Mouse (Mus musculus) ES-E14 (cell line): ENCODE results near the gene Pax5. TPM values are rescaled to one million over a fixed set of nuclear protein-coding genes. Genes with fewer than 3 reads are reported as not detected.

Source experiments
- DNase-seq: peaks from one replicate; pipeline ENCODE4 v3.0.0-alpha.2; 2013; ENCODE audit warnings: low read depth, low spot score
- H3K27ac ChIP-seq: 2 replicates; pipeline ENCODE4 v1.5.1; 2012; ENCODE audit warnings: low read depth, mild to moderate bottlenecking, low read length, moderate library complexity, mixed read lengths; ENCODE audit not compliant: poor library complexity, insufficient read depth, severe bottlenecking
- H3K36me3 ChIP-seq: 2 replicates; pipeline ENCODE4 v1.6.1; 2012; ENCODE audit warnings: mild to moderate bottlenecking, low read length, moderate library complexity, mixed read lengths; ENCODE audit not compliant: control insufficient read depth, poor library complexity, insufficient read depth, severe bottlenecking
- H3K4me1 ChIP-seq, 2 experiments: fragments of 150-350 bp in 1 of 2; sonication (generic) in 1 of 2; 2 replicates each; pipeline ENCODE4 v1.6.1; 2012; ENCODE audit warnings: low read length in 2 of 2, mild to moderate bottlenecking in 1 of 2, mixed read lengths in 1 of 2; ENCODE audit not compliant: control insufficient read depth in 2 of 2, insufficient read depth in 2 of 2, poor library complexity in 1 of 2
- H3K4me3 ChIP-seq, 2 experiments: fragments of 150-350 bp in 1 of 2; sonication (generic) in 1 of 2; 2 replicates each; pipeline ENCODE4 v1.5.1; 2012; ENCODE audit warnings: low read length in 2 of 2, low read depth in 1 of 2, mild to moderate bottlenecking in 1 of 2, mixed read lengths in 1 of 2; ENCODE audit not compliant: insufficient read depth in 1 of 2, poor library complexity in 1 of 2, severe bottlenecking in 1 of 2
- H3K9ac ChIP-seq: 2 replicates; pipeline ENCODE4 v1.6.1; 2012; ENCODE audit warnings: low read depth, mild to moderate bottlenecking, low read length, mixed read lengths; ENCODE audit not compliant: poor library complexity, insufficient read depth, severe bottlenecking
- H3K9me3 ChIP-seq: fragments of 150-350 bp; sonication (generic); 2 replicates; pipeline ENCODE4 v1.6.1; 2012; ENCODE audit warnings: low read depth, mild to moderate bottlenecking, low read length; ENCODE audit not compliant: control insufficient read depth, insufficient read depth
- CHD2 ChIP-seq: IDR thresholded peaks from 2 replicates; pipeline ENCODE4 v1.6.1; 2014; ENCODE audit warnings: mild to moderate bottlenecking, low read depth, low read length, inconsistent platforms
- HCFC1 ChIP-seq: IDR thresholded peaks from 2 replicates; pipeline ENCODE4 v1.6.1; 2012; ENCODE audit warnings: low read length, inconsistent platforms, borderline replicate concordance; ENCODE audit not compliant: insufficient read depth
- MAFK ChIP-seq: IDR thresholded peaks from 2 replicates; pipeline ENCODE4 v1.6.1; 2014; ENCODE audit warnings: mild to moderate bottlenecking, low read depth, low read length, inconsistent platforms; ENCODE audit not compliant: insufficient read depth
- ZC3H11A ChIP-seq: IDR thresholded peaks from 2 replicates; pipeline ENCODE4 v1.6.1; 2012; ENCODE audit warnings: low read depth, mild to moderate bottlenecking, inconsistent platforms, low read length, borderline replicate concordance
- ZNF384 ChIP-seq: IDR thresholded peaks from 2 replicates; pipeline ENCODE4 v1.6.1; 2012; ENCODE audit warnings: low read depth, low read length, inconsistent platforms
- in situ Hi-C, 2 experiments: fragments of 600-800 bp; cut with MboI; formaldehyde crosslinking; loops; one replicate each; pipeline ENCODE4 v1.15.1; 2025; ENCODE audit warnings: low sequenced_read_pairs in 2 of 2, inconsistent platforms in 1 of 2; ENCODE audit not compliant: unreplicated experiment in 2 of 2
- total RNA-seq: library from RNA; depleted of rRNA; stranded (reverse); fragments of 300-350 nt; gene quantifications from 2 replicates; pipeline ENCODE4 v1.2.3, GENCODE M21; 2012

Pax5 gene
- total RNA-seq, 1 experiment = 0.13 TPM

DNA sequence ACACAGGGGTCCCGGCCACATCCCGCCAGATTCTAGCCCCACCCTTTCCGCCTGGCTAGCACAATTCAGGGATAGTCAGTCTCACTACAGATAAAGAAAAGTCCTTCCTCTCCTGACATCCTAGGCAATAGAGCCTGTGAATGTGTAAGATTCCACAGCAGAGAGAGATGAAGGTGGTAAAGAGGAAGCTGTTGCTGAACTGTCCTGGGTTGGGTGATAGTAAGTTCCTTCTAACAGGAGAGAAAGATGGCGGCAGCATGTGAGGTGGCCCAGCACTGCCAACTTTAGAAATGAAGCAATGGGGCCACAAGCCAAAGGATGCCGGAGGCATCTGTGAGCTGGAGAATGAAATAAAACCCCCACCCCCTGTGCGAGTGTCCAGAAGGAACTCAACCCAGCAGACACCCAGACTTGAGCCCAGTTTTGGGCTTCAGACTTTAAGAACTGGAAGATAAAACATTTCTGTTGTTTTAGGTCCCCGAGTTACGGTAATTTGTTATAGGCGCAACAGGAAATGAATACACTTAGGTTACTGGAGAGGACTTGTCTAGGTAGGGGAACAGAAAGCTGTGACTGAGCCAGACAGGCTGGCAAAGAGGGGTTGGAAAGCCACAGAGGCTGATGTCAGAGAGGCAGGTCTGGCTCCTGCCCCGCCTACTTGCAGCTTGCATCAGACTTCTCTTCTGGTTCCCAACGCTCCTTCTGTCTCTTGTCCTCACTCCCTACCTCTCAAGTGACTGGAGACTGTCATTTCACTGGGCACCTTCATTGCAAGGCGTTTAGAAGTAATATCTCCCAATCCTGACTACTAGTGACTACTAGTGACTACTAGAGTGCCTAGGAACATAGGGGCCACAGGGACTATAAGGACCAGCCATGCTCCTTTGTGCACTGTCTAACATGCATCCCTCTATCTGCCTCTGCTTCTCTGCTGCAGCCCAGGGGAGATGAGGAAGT is 144.9 kb downstream of the Pax5 start:
- H3K9me3 ChIP-seq = no peaks in the 10 kb centered on the region
- TF ChIP-seq MAFK = no peak
- no peak for TF ChIP-seq ZC3H11A
- no peak for TF ChIP-seq CHD2
- no peak for TF ChIP-seq ZNF384
- no peak for TF ChIP-seq HCFC1
- H3K4me3 ChIP-seq = no peak overlapping the region
- H3K9ac ChIP-seq = no peak overlapping the region
- no peak overlapping the region for H3K27ac ChIP-seq
- DNase-seq = no peak
- in situ Hi-C loops = no loop called here
- H3K36me3 ChIP-seq = no peaks in the 10 kb centered on the region
- peaks cover 2 to 8% of the 10 kb centered on the region in 2 experiments; a peak in 1 of 4 replicates for H3K4me1 ChIP-seq

DNA sequence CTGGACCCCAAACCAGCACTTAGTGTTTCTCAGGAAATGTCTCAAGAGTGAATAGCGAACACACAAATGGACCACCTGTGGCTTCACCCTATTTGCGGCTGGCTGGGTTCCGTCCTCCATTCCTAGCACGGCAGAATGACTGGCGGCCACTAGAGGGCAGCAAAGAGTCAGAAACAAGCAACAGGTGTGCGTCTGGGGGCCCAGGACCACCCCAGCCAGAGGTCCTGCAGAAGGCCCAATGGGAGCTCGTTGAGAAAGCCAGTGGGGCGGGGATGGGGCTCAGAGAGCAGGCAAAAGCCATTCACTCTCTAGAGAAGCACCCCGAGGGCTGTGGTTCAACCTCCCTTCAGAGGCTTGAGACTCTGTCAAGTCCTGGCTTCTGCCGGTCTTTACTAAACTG is 145.7 kb downstream of the Pax5 start:
- Histone ChIP-seq H3K36me3 (no peaks in the 10 kb centered on the region), H3K9ac (no peak overlapping the region), H3K9me3 (no peaks in the 10 kb centered on the region), H3K4me3 (no peak overlapping the region; a peak in 1 of 4 replicates), H3K27ac (no peak overlapping the region), H3K4me1 (peaks cover 2 to 8% of the 10 kb centered on the region in 2 experiments; a peak in 1 of 4 replicates)
- in situ Hi-C loops = no loop called here
- TF ChIP-seq ZNF384 = no peak
- TF ChIP-seq ZC3H11A = no peak; the same call in 1 of the 2 replicates
- no peak for TF ChIP-seq CHD2
- TF ChIP-seq MAFK = no peak
- TF ChIP-seq HCFC1 = no peak
- no peak for DNase-seq

DNA sequence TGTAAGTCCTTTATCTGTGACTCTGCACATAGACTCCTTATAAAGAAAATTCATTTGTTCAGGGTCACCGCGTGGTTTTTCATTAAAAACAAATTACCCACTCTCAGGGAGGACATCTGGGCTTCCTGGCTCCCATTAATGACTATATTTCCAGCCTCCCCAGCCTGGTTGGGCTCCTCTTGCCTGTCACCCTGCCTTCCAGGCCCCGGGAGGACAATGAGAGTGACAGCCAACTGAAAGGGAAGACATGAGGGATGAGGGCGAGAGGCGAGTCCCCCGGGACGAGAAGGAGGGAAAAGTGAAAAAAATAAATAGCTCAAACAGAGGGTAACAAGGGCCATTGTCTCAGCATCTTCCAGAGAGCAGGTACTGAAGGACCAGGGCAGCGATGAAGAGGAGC is 149.3 kb downstream of the Pax5 start:
- Histone ChIP-seq H3K27ac (no peak overlapping the region), H3K9ac (no peak overlapping the region), H3K4me1 (peaks cover 4 to 17% of the 10 kb centered on the region in 2 experiments; a peak in 1 of 4 replicates), H3K9me3 (no peaks in the 10 kb centered on the region), H3K36me3 (no peaks in the 10 kb centered on the region), H3K4me3 (no peak overlapping the region)
- in situ Hi-C loops = no loop called here
- no peak for TF ChIP-seq ZNF384
- TF ChIP-seq ZC3H11A = no peak
- no peak for TF ChIP-seq CHD2
- no peak for TF ChIP-seq MAFK
- no peak for TF ChIP-seq HCFC1
- DNase-seq = no peak

DNA sequence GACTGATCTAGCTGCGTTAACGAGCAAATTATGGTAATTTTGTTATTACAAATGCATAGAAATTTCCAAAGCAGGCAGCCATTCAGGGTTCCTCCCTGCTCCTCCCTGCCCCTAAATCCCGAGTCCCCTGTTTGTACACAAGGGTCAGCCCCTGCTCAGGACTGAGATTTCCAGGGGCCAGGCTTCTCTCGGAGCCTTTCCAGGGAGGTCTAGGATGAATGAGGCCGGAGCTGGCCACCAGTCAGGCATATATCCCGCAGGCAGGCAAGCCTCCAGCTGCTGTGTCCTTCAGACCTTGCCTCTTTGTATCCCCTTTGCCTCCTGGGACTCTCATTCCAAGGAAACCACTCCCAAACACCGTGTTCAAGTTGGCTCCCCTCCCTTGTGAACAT is 151.7 kb downstream of the Pax5 start:
- in situ Hi-C loops = no loop called here
- Histone ChIP-seq H3K36me3 (no peaks in the 10 kb centered on the region), H3K9me3 (no peaks in the 10 kb centered on the region), H3K27ac (no peak overlapping the region), H3K4me1 (peaks cover 2 to 22% of the 10 kb centered on the region in 2 experiments; a peak in 1 of 4 replicates), H3K9ac (no peak overlapping the region), H3K4me3 (peak overlapping the region; percentile 55 to 57; a peak in 2 of 4 replicates)
- DNase-seq = no peak
- TF ChIP-seq CHD2 = no peak
- TF ChIP-seq HCFC1 = no peak
- no peak for TF ChIP-seq MAFK
- TF ChIP-seq ZC3H11A = no peak
- TF ChIP-seq ZNF384 = no peak
